Mouse (Mus musculus) neural tube, embryonic 11.5 days (tissue): ENCODE measurements at regions not wholly inside any gene's neighbourhood (a gene's known extent, or its start where the extent isn't known, plus 50 kb on each side); places are given as distances from the start of the nearest gene placed in this dataset.

Experiments
- ATAC-seq: fragments of 200-750 bp; cut with Nextera tagmentation; 2 replicates; pipeline ENCODE4 v1.8.0; 2017; ENCODE audit warnings: moderate number of reproducible peaks, mild to moderate bottlenecking, moderate TSS enrichment, moderate library complexity; ENCODE audit not compliant: insufficient read depth, low FRiP score, low TSS enrichment
- DNase-seq: peaks from one replicate; pipeline ENCODE4 v3.0.0-alpha.2; 2015; ENCODE audit warnings: low spot score
- H3K27ac ChIP-seq: fragments of 300-500 bp; sonication (generic); 2 replicates; pipeline ENCODE4 v1.5.1; 2014; ENCODE audit warnings: low read depth, mild to moderate bottlenecking, low read length
- H3K27me3 ChIP-seq: fragments of 300-500 bp; sonication (generic); 2 replicates; pipeline ENCODE4 v1.6.1; 2014; ENCODE audit warnings: mild to moderate bottlenecking, low read length, mixed read lengths; ENCODE audit not compliant: control insufficient read depth, insufficient read depth
- H3K36me3 ChIP-seq: fragments of 300-500 bp; sonication (generic); 2 replicates; pipeline ENCODE4 v1.6.1; 2014; ENCODE audit warnings: mild to moderate bottlenecking, low read length, moderate library complexity, mixed read lengths; ENCODE audit not compliant: control insufficient read depth, insufficient read depth
- H3K4me1 ChIP-seq: fragments of 300-500 bp; sonication (generic); 2 replicates; pipeline ENCODE4 v1.6.1; 2014; ENCODE audit warnings: low read length, mixed read lengths; ENCODE audit not compliant: control insufficient read depth, insufficient read depth
- H3K4me2 ChIP-seq: fragments of 300-500 bp; sonication (generic); 2 replicates; pipeline ENCODE4 v1.6.1; 2014; ENCODE audit warnings: low read depth, mild to moderate bottlenecking, moderate library complexity
- H3K4me3 ChIP-seq: fragments of 300-500 bp; sonication (generic); 2 replicates; pipeline ENCODE4 v1.5.1; 2014; ENCODE audit warnings: low read depth, low read length
- H3K9ac ChIP-seq: fragments of 300-500 bp; sonication (generic); 2 replicates; pipeline ENCODE4 v1.6.1; 2014; ENCODE audit warnings: mild to moderate bottlenecking, low read length
- H3K9me3 ChIP-seq: fragments of 300-500 bp; sonication (generic); 2 replicates; pipeline ENCODE4 v1.6.1; 2016; ENCODE audit warnings: low read length; ENCODE audit not compliant: control insufficient read depth
- WGBS: fragments of 180-500 bp; shearing (Covaris S2); extraction: QIAGEN DNeasy Blood & Tissue Kit; methylation state at CpG from one replicate; pipeline ENCODE4 v1.1.7; 2014; 5-methylcytosine and 5-hydroxymethylcytosine counted together

DNA sequence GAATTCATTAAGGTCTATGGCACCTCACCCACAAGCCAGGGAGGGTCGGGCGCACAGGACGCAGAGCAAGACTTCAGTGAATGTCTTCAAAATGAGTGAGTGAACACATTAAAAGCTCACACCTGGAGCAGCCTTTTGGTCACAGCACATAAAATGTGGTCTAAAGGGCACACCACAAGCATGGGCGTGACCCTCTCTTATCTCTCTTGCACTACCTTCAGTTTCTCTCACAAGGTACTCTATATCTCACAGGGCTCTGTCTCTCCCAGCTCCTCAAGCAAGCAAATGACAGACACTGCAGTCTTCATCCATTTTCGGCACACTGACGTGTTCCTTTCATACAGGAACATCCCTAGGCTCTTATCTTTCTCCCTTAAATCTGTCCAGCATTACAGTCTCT is 444.0 kb downstream of the Slc16a7 start:
- no peak overlapping the region for H3K4me3 ChIP-seq
- ATAC-seq: no peak
- WGBS: 91% methylated on average over 6 of the region's 6 CpGs

DNA sequence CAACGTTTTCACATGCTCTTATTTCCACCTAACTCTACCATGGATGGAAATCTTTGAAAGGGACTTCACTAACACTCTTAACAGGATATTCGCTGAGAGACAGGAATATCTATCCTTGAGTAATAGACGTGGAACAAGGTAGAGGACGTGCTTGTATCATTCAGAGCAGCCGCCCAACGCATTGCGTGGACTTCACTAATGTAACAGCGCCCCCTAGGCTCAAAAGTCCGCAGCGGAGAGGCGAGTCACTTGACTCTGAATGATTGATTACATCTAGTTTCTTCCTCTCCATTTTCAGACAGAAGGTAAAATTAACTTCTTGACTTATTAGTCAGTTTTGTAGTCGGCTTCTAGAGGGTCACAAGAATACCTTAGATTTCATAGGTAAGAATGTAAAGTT is 447.1 kb downstream of the Slc16a7 start:
- no peaks in the 10 kb centered on the region for H3K4me1 ChIP-seq
- no peaks in the 10 kb centered on the region for H3K36me3 ChIP-seq
- H3K9me3 ChIP-seq: no peaks in the 10 kb centered on the region
- WGBS: 54% methylated on average over 12 of the region's 12 CpGs
- DNase-seq (peak; percentile 18), ATAC-seq (no peak)
- H3K4me3 ChIP-seq: no peak overlapping the region
- H3K9ac ChIP-seq: no peak overlapping the region
- no peaks in the 10 kb centered on the region for H3K27me3 ChIP-seq
- no peak overlapping the region for H3K4me2 ChIP-seq
- H3K27ac ChIP-seq: no peak overlapping the region

More for the DNA sequence above, 444.0 kb downstream of the Slc16a7 start:
- Histone ChIP-seq H3K4me2 (no peak overlapping the region), H3K36me3 (no peaks in the 10 kb centered on the region), H3K27me3 (no peaks in the 10 kb centered on the region), H3K4me1 (no peaks in the 10 kb centered on the region), H3K9ac (no peak overlapping the region), H3K9me3 (no peaks in the 10 kb centered on the region), H3K27ac (no peak overlapping the region)
- no peak for DNase-seq

DNA sequence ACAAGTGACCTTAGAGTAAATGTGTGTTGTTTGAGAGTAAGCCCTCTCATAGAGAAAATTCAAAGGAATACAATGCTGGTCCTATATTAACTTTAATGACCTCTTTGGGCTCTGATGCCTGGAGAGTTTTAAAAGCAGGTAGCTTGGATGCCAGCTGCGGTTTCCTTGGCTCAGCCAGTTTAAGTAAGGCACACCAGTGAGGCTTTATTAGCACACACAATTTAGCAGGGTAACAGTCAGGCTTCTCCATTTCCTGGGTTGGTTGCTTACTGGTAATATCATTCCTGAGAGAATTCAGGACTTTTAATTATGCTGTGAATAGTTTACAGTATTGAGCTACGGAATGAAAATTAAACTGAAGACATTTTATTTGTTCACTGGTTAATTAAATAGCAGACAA is 462.0 kb downstream of the Slc16a7 start:
- H3K4me2 ChIP-seq: no peak overlapping the region
- H3K36me3 ChIP-seq: no peaks in the 10 kb centered on the region
- DNase-seq (no peak), ATAC-seq (no peak)
- no peaks in the 10 kb centered on the region for H3K27me3 ChIP-seq
- no peaks in the 10 kb centered on the region for H3K9me3 ChIP-seq
- no peaks in the 10 kb centered on the region for H3K4me1 ChIP-seq
- H3K27ac ChIP-seq: no peak overlapping the region
- WGBS: 83% methylated on average over 2 of the region's 2 CpGs
- no peak overlapping the region for H3K4me3 ChIP-seq
- no peak overlapping the region for H3K9ac ChIP-seq

DNA sequence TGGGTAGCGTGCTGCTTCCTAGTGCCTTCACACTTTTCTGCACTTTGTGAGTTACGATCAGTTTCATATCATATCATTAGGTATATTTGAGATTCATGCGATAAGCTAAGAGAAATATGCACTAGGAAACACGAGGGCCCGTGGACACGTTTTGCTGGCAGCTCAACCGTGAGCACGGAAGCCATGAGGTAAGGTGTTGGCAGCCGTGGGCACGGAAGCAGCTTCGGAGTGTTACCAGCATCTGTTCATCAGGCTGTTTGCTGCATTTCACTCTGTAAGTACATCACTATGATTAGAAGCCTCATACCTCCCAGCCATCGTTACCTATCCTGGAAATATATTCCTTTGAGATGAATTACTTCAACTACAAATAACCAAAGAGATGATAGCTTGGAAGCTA is 489.2 kb downstream of the Slc16a7 start:
- H3K27ac ChIP-seq: no peak overlapping the region
- no peak overlapping the region for H3K4me3 ChIP-seq
- DNase-seq (no peak), ATAC-seq (no peak)
- H3K9me3 ChIP-seq: no peaks in the 10 kb centered on the region
- no peaks in the 10 kb centered on the region for H3K27me3 ChIP-seq
- H3K4me1 ChIP-seq: no peaks in the 10 kb centered on the region
- no peaks in the 10 kb centered on the region for H3K36me3 ChIP-seq
- WGBS: 90% methylated on average over 12 of the region's 12 CpGs
- H3K4me2 ChIP-seq: no peak overlapping the region
- no peak overlapping the region for H3K9ac ChIP-seq

DNA sequence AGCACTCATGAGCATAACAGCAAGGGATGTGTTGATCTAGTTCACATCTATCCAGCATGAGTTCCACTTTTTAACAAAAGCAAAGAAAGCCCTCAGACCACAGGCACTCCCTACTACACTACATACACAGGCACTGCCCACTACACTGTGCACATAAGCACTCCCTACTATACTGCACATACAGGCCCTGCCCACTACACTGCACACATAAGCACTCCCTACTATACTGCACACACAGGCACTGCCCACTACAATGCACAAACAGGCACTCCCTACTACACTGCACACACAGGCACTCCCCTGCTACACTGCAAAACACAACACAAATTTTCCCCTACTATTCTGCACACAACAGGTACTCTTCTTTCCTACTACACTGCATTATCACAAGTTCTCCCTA is 510.7 kb downstream of the Slc16a7 start:
- no peak overlapping the region for H3K27ac ChIP-seq
- H3K9me3 ChIP-seq: no peaks in the 10 kb centered on the region
- H3K4me2 ChIP-seq: no peak overlapping the region
- no peaks in the 10 kb centered on the region for H3K4me1 ChIP-seq
- no peak overlapping the region for H3K4me3 ChIP-seq
- DNase-seq (no peak), ATAC-seq (peak; percentile 60; the same call in 1 of the 2 replicates)
- no peaks in the 10 kb centered on the region for H3K36me3 ChIP-seq
- no peak overlapping the region for H3K9ac ChIP-seq
- H3K27me3 ChIP-seq: no peaks in the 10 kb centered on the region

DNA sequence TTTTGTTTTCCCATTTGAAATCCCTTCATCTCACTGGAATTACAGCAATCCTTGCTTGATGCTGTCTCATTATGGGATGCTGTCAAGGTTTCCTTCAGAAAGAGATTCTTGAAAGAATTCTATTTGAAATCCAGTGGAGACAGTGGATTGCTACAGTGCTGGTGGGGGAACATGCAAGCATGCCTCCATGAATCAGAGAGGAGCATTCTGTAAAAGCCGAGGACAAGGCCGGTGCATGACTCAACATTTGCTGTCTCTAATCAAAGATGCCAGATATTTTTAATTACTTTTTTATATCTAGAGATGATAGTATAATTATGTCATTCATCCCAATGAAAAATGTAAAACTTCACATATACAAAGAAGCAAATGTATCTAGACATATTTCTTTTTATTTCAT is 511.6 kb downstream of the Slc16a7 start:
- no peak overlapping the region for H3K4me3 ChIP-seq
- H3K9me3 ChIP-seq: no peaks in the 10 kb centered on the region
- 98% methylated on average over 2 of the region's 2 CpGs for WGBS
- no peaks in the 10 kb centered on the region for H3K27me3 ChIP-seq
- H3K27ac ChIP-seq: no peak overlapping the region
- no peak overlapping the region for H3K9ac ChIP-seq
- no peak overlapping the region for H3K4me2 ChIP-seq
- no peaks in the 10 kb centered on the region for H3K4me1 ChIP-seq
- ATAC-seq (no peak), DNase-seq (no peak)
- no peaks in the 10 kb centered on the region for H3K36me3 ChIP-seq

- no peaks in the 10 kb centered on the region for H3K9me3 ChIP-seq
- no peaks in the 10 kb centered on the region for H3K4me1 ChIP-seq
- ATAC-seq: no peak
- no peak overlapping the region for H3K4me3 ChIP-seq
- H3K27me3 ChIP-seq: no peaks in the 10 kb centered on the region
- DNase-seq: no peak
- no peak overlapping the region for H3K27ac ChIP-seq
- H3K36me3 ChIP-seq: no peaks in the 10 kb centered on the region
- no peak overlapping the region for H3K4me2 ChIP-seq
- no peak overlapping the region for H3K9ac ChIP-seq
- WGBS: 82% methylated on average over 2 of the region's 2 CpGs
Measured at GRCm38 (mm10) chr10:124872211-124872610, 517.1 kb downstream of the Slc16a7 start.

DNA sequence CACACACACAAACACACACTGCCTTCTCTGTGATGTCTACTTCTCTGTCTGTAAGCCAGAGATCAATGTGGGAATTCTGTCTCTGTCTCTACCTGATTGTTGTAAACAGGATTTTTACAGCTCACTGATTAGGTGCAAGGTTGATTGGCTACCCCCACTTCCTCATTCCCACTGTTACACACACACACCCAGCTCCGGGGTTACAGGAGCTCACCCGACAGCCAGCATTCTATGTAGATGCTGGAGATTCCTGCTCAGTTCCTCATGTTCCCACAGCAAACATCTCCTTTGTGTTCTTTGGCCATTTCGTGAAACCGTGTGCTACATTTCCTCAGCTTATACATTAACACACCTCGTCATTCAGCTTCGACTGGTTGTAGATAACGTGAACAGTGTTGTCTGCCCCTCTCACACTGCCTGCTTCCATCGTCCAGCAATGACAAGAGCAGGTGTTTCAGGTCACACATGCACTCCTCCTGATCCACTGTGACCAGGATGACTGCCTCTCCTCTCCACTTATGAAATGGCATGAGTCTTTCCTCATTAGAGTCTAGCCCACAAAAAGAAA is 546.6 kb downstream of the Slc16a7 start:
- 81% methylated on average over 8 of the region's 8 CpGs for WGBS
- Histone ChIP-seq H3K36me3 (no peaks in the 10 kb centered on the region), H3K9ac (no peak overlapping the region), H3K9me3 (no peaks in the 10 kb centered on the region), H3K27ac (no peak overlapping the region), H3K4me1 (no peaks in the 10 kb centered on the region), H3K4me3 (no peak overlapping the region), H3K4me2 (no peak overlapping the region), H3K27me3 (no peaks in the 10 kb centered on the region)
- DNase-seq (no peak), ATAC-seq (no peak)

DNA sequence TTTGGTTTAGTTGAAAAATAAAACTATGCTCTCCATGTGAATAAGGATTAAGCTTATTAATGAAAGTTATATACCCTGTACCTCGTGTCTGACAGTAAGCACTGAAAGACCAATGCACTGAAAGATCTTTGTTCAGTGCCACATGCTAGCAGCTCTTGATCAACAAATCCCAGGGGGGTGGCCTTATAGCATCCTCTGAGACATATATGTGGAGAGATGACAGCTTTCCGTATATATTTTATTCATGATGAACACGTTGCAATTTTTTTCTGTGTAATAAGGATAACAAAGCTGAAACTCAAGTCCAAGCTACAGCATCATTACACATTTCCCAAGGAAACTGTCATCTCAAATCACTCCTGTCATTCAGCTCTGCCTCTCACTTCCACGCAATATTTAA is 555.3 kb downstream of the Slc16a7 start:
- no peaks in the 10 kb centered on the region for H3K9me3 ChIP-seq
- no peaks in the 10 kb centered on the region for H3K36me3 ChIP-seq
- DNase-seq: no peak
- H3K9ac ChIP-seq: no peak overlapping the region
- 81% methylated on average over 4 of the region's 4 CpGs for WGBS
- H3K27me3 ChIP-seq: no peaks in the 10 kb centered on the region
- H3K27ac ChIP-seq: no peak overlapping the region
- H3K4me1 ChIP-seq: no peaks in the 10 kb centered on the region
- H3K4me2 ChIP-seq: no peak overlapping the region
- H3K4me3 ChIP-seq: no peak overlapping the region
- no peak for ATAC-seq
